Mouse (Mus musculus) liver, embryonic 15.5 days (tissue): ENCODE measurements around the gene Slc39a2. TPM values are rescaled to one million over a fixed set of nuclear protein-coding genes. Genes with fewer than 3 reads are reported as not detected.
A peak's percentile ranks its signal among the peaks of the same experiment; 100 is the strongest.

Experiments
- ATAC-seq: fragments of 200-750 bp; cut with Nextera tagmentation; 2 replicates; pipeline ENCODE4 v1.8.0; 2017; ENCODE audit warnings: moderate number of reproducible peaks, mild to moderate bottlenecking, moderate library complexity; ENCODE audit not compliant: insufficient read depth
- H3K27ac ChIP-seq: fragments of 300-500 bp; sonication (generic); replicated peaks from 2 replicates; pipeline ENCODE4 v1.5.1; 2015; ENCODE audit warnings: mild to moderate bottlenecking, inconsistent platforms
- H3K27me3 ChIP-seq: fragments of 300-500 bp; sonication (generic); 2 replicates; pipeline ENCODE4 v1.6.1; 2015; ENCODE audit warnings: mild to moderate bottlenecking, inconsistent platforms
- H3K36me3 ChIP-seq: fragments of 300-500 bp; sonication (generic); replicated peaks from 2 replicates; pipeline ENCODE4 v1.6.1; 2015; ENCODE audit warnings: moderate library complexity, mild to moderate bottlenecking, inconsistent platforms
- H3K4me1 ChIP-seq: fragments of 300-500 bp; sonication (generic); replicated peaks from 2 replicates; pipeline ENCODE4 v1.6.1; 2015; ENCODE audit warnings: inconsistent platforms
- H3K4me2 ChIP-seq: fragments of 300-500 bp; sonication (generic); 2 replicates; pipeline ENCODE4 v1.6.1; 2015; ENCODE audit warnings: moderate library complexity, mild to moderate bottlenecking, inconsistent platforms
- H3K4me3 ChIP-seq: fragments of 300-500 bp; sonication (generic); replicated peaks from 2 replicates; pipeline ENCODE4 v1.5.1; 2015; ENCODE audit warnings: mild to moderate bottlenecking, inconsistent platforms
- H3K9ac ChIP-seq: fragments of 300-500 bp; sonication (generic); 2 replicates; pipeline ENCODE4 v1.6.1; 2015; ENCODE audit warnings: moderate library complexity, mild to moderate bottlenecking, inconsistent platforms
- H3K9me3 ChIP-seq: fragments of 300-500 bp; sonication (generic); replicated peaks from 2 replicates; pipeline ENCODE4 v1.6.1; 2016; ENCODE audit warnings: inconsistent platforms
- WGBS: fragments of 180-500 bp; shearing (Covaris S2); methylation state at CpG from one replicate; pipeline ENCODE4 v1.1.7; 2015; ENCODE audit warnings: mixed read lengths; ENCODE audit not compliant: insufficient replicate concordance; 5-methylcytosine and 5-hydroxymethylcytosine counted together
- polyA plus RNA-seq: library from polyadenylated mRNA; unstranded; fragments of >200 nt; fragmentation: Nextera tagmentation; extraction: Ambion mirVana; gene quantifications from 2 replicates; pipeline ENCODE4 v1.2.1, GENCODE M21; 2015

Gene Slc39a2
- polyA plus RNA-seq, 1 experiment from 2014 or later, result 0.09 TPM

DNA sequence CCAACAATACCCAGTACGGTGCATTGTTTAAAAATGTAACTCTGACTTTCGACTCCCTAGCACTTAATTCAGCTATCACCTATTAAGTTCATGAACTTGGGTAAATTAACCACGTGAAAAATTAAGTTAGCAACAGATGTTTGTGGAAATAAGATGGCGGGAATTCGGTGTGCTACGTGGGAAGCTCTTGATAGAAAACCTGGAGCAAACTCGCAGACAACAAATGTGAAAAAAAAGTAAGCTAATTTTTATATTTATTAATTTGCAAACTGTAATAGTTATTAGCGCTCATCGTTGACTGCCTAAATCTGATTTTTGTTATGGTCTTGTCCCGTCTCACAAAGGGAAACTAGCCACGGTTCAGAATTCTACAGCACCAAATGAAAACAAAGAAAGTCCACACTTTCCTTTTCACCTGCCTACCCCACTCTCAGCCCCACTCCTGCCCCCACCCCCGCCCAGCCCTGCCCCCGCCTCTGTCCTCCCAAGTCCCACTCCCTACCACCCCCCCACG is 8.6 kb upstream of the Slc39a2 start:
- peak overlapping the region; percentile 38; the same call in 1 of the 2 replicates for H3K27ac ChIP-seq

DNA sequence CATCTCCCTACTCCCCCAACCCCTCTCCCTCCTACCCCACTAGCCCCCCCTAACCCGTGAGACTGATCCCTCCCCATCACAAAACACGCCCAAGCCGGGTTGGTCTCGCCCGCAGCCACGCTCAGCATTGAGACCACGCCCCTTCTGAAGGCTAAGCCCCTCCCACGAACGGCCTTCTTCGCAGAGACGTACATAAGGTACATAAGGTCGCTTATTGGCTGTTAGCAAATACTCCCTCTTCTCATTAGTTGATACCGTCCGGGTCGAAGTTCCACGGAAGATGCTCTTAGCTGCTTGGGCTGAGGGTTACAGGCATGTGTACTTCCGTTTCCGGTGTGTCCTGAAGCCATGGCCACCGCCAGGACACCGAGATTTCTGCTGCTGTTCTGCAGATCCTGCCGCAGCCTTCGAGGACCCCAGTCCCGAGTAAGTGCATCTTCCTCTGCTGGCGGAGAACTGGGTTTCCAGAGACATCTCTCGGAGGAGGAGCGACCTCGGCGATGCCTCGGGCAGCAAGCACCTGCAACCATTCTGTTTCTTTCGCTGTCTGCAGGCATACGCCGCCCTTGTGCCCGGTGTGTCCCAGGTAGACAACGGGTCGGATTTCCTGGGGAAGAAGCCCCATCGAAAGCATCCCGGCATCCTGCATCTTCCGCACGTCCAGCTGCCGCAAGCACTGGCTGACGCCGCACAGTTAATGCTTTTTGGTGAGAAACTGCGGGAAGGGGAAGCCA is 7.9 kb upstream of the Slc39a2 start, which contains the start of gene Mettl17:
Gene Mettl17 (plus strand): TSS at position 245 of the 734 bp plus-strand sequence.
- Histone ChIP-seq H3K27me3 (0 out of 2 replicates have a peak, but pooled peaks cover 2% of the 10 kb centered on the region), H3K9ac (peak within 1 kb of the TSS; percentile 57), H3K36me3 (peaks cover 31% of the 10 kb centered on the region), H3K9me3 (no peaks in the 10 kb centered on the region), H3K4me1 (peaks cover 25% of the 10 kb centered on the region), H3K27ac (peak within 1 kb of the TSS; percentile 72), H3K4me2 (peak within 1 kb of the TSS; percentile 91), H3K4me3 (peak within 1 kb of the TSS; percentile 75)
- under 1% methylated on average over 43 of the region's 43 CpGs for WGBS
- peak; percentile 96 for ATAC-seq

More for the DNA sequence above, 8.6 kb upstream of the Slc39a2 start:
- peak overlapping the region; percentile 75 for H3K4me3 ChIP-seq
- peak; percentile 26; the same call in 1 of the 2 replicates for ATAC-seq
- H3K9me3 ChIP-seq, result no peaks in the 10 kb centered on the region
- peak overlapping the region; percentile 91 for H3K4me2 ChIP-seq
- peaks cover 25% of the 10 kb centered on the region for H3K36me3 ChIP-seq
- no peak overlapping the region for H3K9ac ChIP-seq
- WGBS, result 2% methylated on average over 14 of the region's 14 CpGs
- H3K27me3 ChIP-seq, result 0 out of 2 replicates have a peak, but pooled peaks cover 2% of the 10 kb centered on the region
- H3K4me1 ChIP-seq, result peaks cover 25% of the 10 kb centered on the region

DNA sequence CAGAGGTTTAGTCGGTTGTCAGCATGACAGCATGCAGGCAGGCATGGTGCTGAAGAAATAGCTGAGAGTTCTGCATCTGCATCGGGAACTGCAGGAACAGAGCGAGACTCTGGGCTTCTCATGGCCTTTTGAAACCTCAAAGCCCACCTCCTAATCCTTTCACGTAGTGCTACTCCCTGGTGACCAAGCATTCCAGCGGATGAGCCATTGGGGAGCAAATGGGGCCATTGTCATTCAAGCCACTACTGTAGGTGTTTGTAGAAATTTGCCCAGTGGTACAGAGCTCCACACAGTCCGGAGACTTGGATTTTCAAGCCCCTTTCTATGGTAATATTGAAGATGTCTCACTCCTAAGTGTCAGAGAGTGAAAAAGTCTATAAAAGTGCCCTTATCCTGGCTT is 6.6 kb upstream of the Slc39a2 start:
- Histone ChIP-seq H3K27ac (no peak overlapping the region), H3K36me3 (peaks cover 41% of the 10 kb centered on the region), H3K4me3 (no peak overlapping the region), H3K4me2 (peak overlapping the region; percentile 91), H3K4me1 (peaks cover 25% of the 10 kb centered on the region), H3K9ac (no peak overlapping the region), H3K27me3 (0 out of 2 replicates have a peak, but pooled peaks cover 2% of the 10 kb centered on the region), H3K9me3 (no peaks in the 10 kb centered on the region)
- ATAC-seq, result no peak
- 75% methylated on average over 6 of the region's 6 CpGs for WGBS

DNA sequence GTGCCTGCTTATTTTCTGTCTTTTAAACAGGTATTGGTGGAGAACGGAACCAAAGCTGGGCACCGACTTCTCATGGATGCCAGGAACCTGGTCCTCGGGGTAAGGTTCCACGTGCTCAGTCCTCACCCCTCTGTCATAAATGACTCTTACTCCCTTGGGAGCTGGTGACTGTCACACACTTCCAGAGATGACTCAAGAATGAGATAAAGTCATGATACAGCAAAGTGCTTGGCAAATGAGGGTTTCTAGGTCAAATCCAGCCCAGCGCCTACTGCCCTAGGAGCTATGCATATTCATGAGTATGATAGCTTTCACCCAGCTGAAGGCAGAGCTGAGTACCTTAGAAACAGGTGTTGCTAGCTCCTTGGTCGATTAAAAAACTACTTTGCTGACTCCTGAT is 2.9 kb upstream of the Slc39a2 start:
- Histone ChIP-seq H3K9ac (no peak overlapping the region), H3K9me3 (no peaks in the 10 kb centered on the region), H3K36me3 (peaks cover 50% of the 10 kb centered on the region), H3K4me2 (no peak overlapping the region), H3K27me3 (no peaks in the 10 kb centered on the region), H3K4me3 (no peak overlapping the region), H3K27ac (no peak overlapping the region), H3K4me1 (peaks cover 35% of the 10 kb centered on the region)
- WGBS, result 73% methylated on average over 6 of the region's 6 CpGs
- ATAC-seq, result no peak

GRCm38 (mm10) chr14:51893094-51893794 is 555 bp downstream of the Slc39a2 start:
- Histone ChIP-seq H3K4me2 (no peak overlapping the region), H3K4me1 (peaks cover 20% of the 10 kb centered on the region), H3K9me3 (no peaks in the 10 kb centered on the region), H3K27me3 (no peaks in the 10 kb centered on the region), H3K36me3 (peaks cover 34% of the 10 kb centered on the region), H3K9ac (no peak overlapping the region), H3K4me3 (no peak overlapping the region), H3K27ac (no peak overlapping the region)
- ATAC-seq, result no peak
- 45% methylated on average over 10 of the region's 10 CpGs for WGBS

GRCm38 (mm10) chr14:51893809-51894208 is 1.1 kb downstream of the Slc39a2 start:
- Histone ChIP-seq H3K36me3 (peaks cover 28% of the 10 kb centered on the region), H3K4me1 (peaks cover 20% of the 10 kb centered on the region), H3K4me2 (no peak overlapping the region), H3K9me3 (no peaks in the 10 kb centered on the region), H3K4me3 (no peak overlapping the region), H3K9ac (no peak overlapping the region), H3K27me3 (no peaks in the 10 kb centered on the region), H3K27ac (no peak overlapping the region)
- 31% methylated on average over 3 of the region's 3 CpGs for WGBS
- peak; percentile 47; the same call in 1 of the 2 replicates for ATAC-seq

DNA sequence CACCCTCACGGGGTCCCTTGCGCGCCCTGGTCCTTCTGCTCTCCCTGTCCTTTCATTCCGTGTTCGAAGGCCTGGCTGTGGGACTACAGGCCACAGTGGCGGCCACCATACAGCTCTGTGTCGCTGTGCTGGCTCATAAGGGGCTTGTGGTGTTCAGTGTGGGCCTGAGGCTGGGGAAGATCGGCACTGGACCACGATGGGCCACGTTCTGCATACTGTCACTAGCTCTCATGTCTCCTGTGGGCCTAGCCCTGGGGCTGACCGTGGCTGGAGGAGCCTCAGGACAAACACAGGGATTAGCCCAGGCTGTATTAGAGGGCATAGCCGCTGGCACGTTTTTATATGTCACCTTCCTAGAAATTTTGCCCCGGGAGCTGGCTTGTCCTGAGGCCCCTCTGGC is 2.4 kb downstream of the Slc39a2 start:
- 73% methylated on average over 14 of the region's 14 CpGs for WGBS
- no peak overlapping the region for H3K9ac ChIP-seq
- H3K4me1 ChIP-seq, result peaks cover 20% of the 10 kb centered on the region
- no peak overlapping the region for H3K27ac ChIP-seq
- peaks cover 16% of the 10 kb centered on the region for H3K36me3 ChIP-seq
- H3K27me3 ChIP-seq, result no peaks in the 10 kb centered on the region
- no peaks in the 10 kb centered on the region for H3K9me3 ChIP-seq
- no peak overlapping the region for H3K4me3 ChIP-seq
- no peak for ATAC-seq
- H3K4me2 ChIP-seq, result no peak overlapping the region

- peaks cover 20% of the 10 kb centered on the region for H3K4me1 ChIP-seq
- no peaks in the 10 kb centered on the region for H3K27me3 ChIP-seq
- no peak overlapping the region for H3K4me3 ChIP-seq
- no peak overlapping the region for H3K4me2 ChIP-seq
- peaks cover 9% of the 10 kb centered on the region for H3K36me3 ChIP-seq
- no peaks in the 10 kb centered on the region for H3K9me3 ChIP-seq
- no peak for ATAC-seq
- H3K9ac ChIP-seq, result no peak overlapping the region
- WGBS, result 45% methylated on average over 6 of the region's 6 CpGs
- H3K27ac ChIP-seq, result no peak overlapping the region
Observed at GRCm38 (mm10) chr14:51896019-51896418, 3.3 kb downstream of the Slc39a2 start.

- 66% methylated on average over 8 of the region's 8 CpGs for WGBS
- Histone ChIP-seq H3K9ac (no peak overlapping the region), H3K27ac (no peak overlapping the region), H3K4me3 (no peak overlapping the region), H3K27me3 (no peaks in the 10 kb centered on the region), H3K36me3 (peaks cover 2% of the 10 kb centered on the region), H3K4me2 (no peak overlapping the region), H3K4me1 (peaks cover 20% of the 10 kb centered on the region), H3K9me3 (no peaks in the 10 kb centered on the region)
- ATAC-seq, result no peak
Observed at GRCm38 (mm10) chr14:51896539-51897170, 4.0 kb downstream of the Slc39a2 start.

- WGBS, result 76% methylated on average over 1 of the region's 1 CpGs
- Histone ChIP-seq H3K4me2 (no peak overlapping the region), H3K27me3 (no peaks in the 10 kb centered on the region), H3K36me3 (no peaks in the 10 kb centered on the region), H3K27ac (no peak overlapping the region), H3K4me3 (no peak overlapping the region), H3K4me1 (peaks cover 6% of the 10 kb centered on the region; the same call in 1 of the 2 replicates), H3K9me3 (no peaks in the 10 kb centered on the region), H3K9ac (no peak overlapping the region)
- ATAC-seq, result no peak
Observed at GRCm38 (mm10) chr14:51899351-51899750, 6.7 kb downstream of the Slc39a2 start.
